Mouse (Mus musculus): ENCODE results near the gene Dpysl4. TPM values are rescaled to one million over a fixed set of nuclear protein-coding genes. Genes with fewer than 3 reads are reported as not detected.

The Dpysl4 gene
- total RNA-seq, 2 experiments from 2014 or later = 0.28 to 0.35 TPM

- no peak for DNase-seq
Observed at GRCm38 (mm10) chr7:139096399-139096798, 10.6 kb downstream of the Dpysl4 start.

GRCm38 (mm10) chr7:139100531-139101095, 14.8 kb downstream of the Dpysl4 start:
- DNase-seq = no peak

GRCm38 (mm10) chr7:139101286-139101804, 15.5 kb downstream of the Dpysl4 start:
- no peak for DNase-seq

- no peak for DNase-seq
Observed at GRCm38 (mm10) chr7:139101826-139102225, 16.0 kb downstream of the Dpysl4 start.

- DNase-seq = no peak
Observed at GRCm38 (mm10) chr7:139103960-139104381, 18.2 kb downstream of the Dpysl4 start.

- no peak for DNase-seq
Observed at GRCm38 (mm10) chr7:139105076-139105475, 19.3 kb downstream of the Dpysl4 start.

- DNase-seq = no peak
Observed at GRCm38 (mm10) chr7:139105705-139106104, 19.9 kb downstream of the Dpysl4 start.

- no peak for DNase-seq
Observed at GRCm38 (mm10) chr7:139107908-139108650, 22.3 kb downstream of the Dpysl4 start.

- peak; percentile 42 for DNase-seq
Observed at GRCm38 (mm10) chr7:139119152-139119774, 33.5 kb downstream of the Dpysl4 start.

- DNase-seq = no peak
Observed at GRCm38 (mm10) chr7:139119775-139120153, 34.0 kb downstream of the Dpysl4 start.

- DNase-seq = no peak
Observed at GRCm38 (mm10) chr7:139125881-139126280, 40.1 kb downstream of the Dpysl4 start.

GRCm38 (mm10) chr7:139126549-139126948, 40.7 kb downstream of the Dpysl4 start:
- no peak for DNase-seq

GRCm38 (mm10) chr7:139128994-139129393, 43.2 kb downstream of the Dpysl4 start:
- DNase-seq = no peak

- no peak for DNase-seq
Observed at GRCm38 (mm10) chr7:139130361-139130760, 44.6 kb downstream of the Dpysl4 start.

GRCm38 (mm10) chr7:139131538-139131937, 45.7 kb downstream of the Dpysl4 start:
- no peak for DNase-seq

GRCm38 (mm10) chr7:139133446-139133845, 47.6 kb downstream of the Dpysl4 start:
- DNase-seq = no peak

GRCm38 (mm10) chr7:139135236-139135635, 49.4 kb downstream of the Dpysl4 start:
- no peak for DNase-seq

GRCm38 (mm10) chr7:139136906-139137491, 51.2 kb downstream of the Dpysl4 start:
- no peak for DNase-seq

- DNase-seq = peak; percentile 25
Observed at GRCm38 (mm10) chr7:139139921-139140461, 54.2 kb downstream of the Dpysl4 start.

- DNase-seq = no peak
Observed at GRCm38 (mm10) chr7:139143785-139144184, 58.0 kb downstream of the Dpysl4 start.

GRCm38 (mm10) chr7:139145891-139146290, 60.1 kb downstream of the Dpysl4 start:
- no peak for DNase-seq

- DNase-seq = no peak
Observed at GRCm38 (mm10) chr7:139147360-139147759, 61.6 kb downstream of the Dpysl4 start.
